Mouse (Mus musculus) heart, embryonic 13.5 days (tissue): Measurements from ENCODE around the gene Paqr9. TPM values are rescaled to one million over a fixed set of nuclear protein-coding genes. Genes with fewer than 3 reads are reported as not detected.

Source experiments
- ATAC-seq: fragments of 200-750 bp; cut with Nextera tagmentation; 2 replicates; pipeline ENCODE4 v1.8.0; 2017; ENCODE audit warnings: moderate TSS enrichment; ENCODE audit not compliant: insufficient number of reproducible peaks, low FRiP score, low TSS enrichment; ENCODE audit errors: extremely low read depth
- H3K27ac ChIP-seq: fragments of 300-500 bp; sonication (generic); replicated peaks from 2 replicates; pipeline ENCODE4 v1.5.1; 2015; ENCODE audit warnings: moderate library complexity, mild to moderate bottlenecking, inconsistent platforms
- H3K27me3 ChIP-seq: fragments of 300-500 bp; sonication (generic); replicated peaks from 2 replicates; pipeline ENCODE4 v1.6.1; 2015; ENCODE audit warnings: mild to moderate bottlenecking, inconsistent platforms
- H3K36me3 ChIP-seq: fragments of 300-500 bp; sonication (generic); 2 replicates; pipeline ENCODE4 v1.6.1; 2015; ENCODE audit warnings: mild to moderate bottlenecking, inconsistent platforms
- H3K4me1 ChIP-seq: fragments of 300-500 bp; sonication (generic); 2 replicates; pipeline ENCODE4 v1.6.1; 2015; ENCODE audit warnings: inconsistent platforms
- H3K4me2 ChIP-seq: fragments of 300-500 bp; sonication (generic); 2 replicates; pipeline ENCODE4 v1.6.1; 2015; ENCODE audit warnings: inconsistent platforms, mild to moderate bottlenecking, moderate library complexity
- H3K4me3 ChIP-seq: fragments of 300-500 bp; sonication (generic); 2 replicates; pipeline ENCODE4 v1.5.1; 2015; ENCODE audit warnings: moderate library complexity, mild to moderate bottlenecking, inconsistent platforms
- H3K9ac ChIP-seq: fragments of 300-500 bp; sonication (generic); 2 replicates; pipeline ENCODE4 v1.6.1; 2015; ENCODE audit warnings: inconsistent platforms, mild to moderate bottlenecking, moderate library complexity
- H3K9me3 ChIP-seq: fragments of 300-500 bp; sonication (generic); 2 replicates; pipeline ENCODE4 v1.6.1; 2016; ENCODE audit warnings: inconsistent platforms
- WGBS: fragments of 180-500 bp; shearing (Covaris S2); methylation state at CpG from one replicate; pipeline ENCODE4 v1.1.7; 2015; ENCODE audit warnings: mixed read lengths; 5-methylcytosine and 5-hydroxymethylcytosine counted together
- polyA plus RNA-seq: library from polyadenylated mRNA; unstranded; fragments of >200 nt; fragmentation: Nextera tagmentation; extraction: Ambion mirVana; gene quantifications from 2 replicates; pipeline ENCODE4 v1.2.1, GENCODE M21; 2015

The Paqr9 gene
- polyA plus RNA-seq, 1 experiment from 2014 or later = 0.39 TPM

DNA sequence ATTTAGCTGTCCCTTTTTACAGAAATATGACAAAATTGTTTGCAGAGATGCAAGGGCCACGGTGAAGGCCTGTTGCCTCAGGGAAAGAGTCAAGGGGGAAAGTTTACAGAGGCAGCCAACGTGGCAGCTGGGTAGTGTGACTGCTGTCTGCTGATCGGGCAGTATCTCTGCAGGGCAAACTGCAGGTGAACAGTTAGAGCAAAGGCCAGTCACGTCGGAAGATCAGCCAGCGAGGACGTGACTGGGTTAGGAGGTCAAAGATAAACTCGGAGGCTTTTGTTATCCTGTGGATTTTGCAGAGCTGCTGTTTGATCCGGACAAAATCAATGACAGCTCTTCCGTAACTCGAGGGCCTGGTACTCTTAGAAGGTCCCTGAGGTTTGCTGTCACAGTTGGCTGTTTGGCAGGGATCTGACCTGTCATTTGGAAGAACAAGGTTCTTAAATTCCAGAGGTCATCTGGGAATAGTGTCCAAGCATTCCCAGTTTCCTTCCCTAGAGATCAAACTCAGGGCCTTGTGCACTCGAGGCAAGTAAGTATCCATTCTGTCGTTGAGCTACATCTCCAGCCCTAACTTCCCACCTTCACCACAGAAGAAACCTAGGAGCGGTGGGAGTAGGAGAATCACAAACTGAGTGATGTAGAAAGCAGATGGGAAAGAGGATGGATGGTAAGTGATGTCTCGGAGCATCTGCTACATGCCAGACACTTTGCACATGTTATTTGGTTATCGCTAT lies 21.7 kb downstream of the Paqr9 start:
- WGBS = 32% methylated on average over 16 of the region's 16 CpGs
- Histone ChIP-seq H3K4me1 (peaks cover 12% of the 10 kb centered on the region; the same call in 1 of the 2 replicates), H3K36me3 (no peaks in the 10 kb centered on the region), H3K9ac (no peak overlapping the region), H3K4me3 (no peak overlapping the region), H3K9me3 (no peaks in the 10 kb centered on the region), H3K4me2 (peak overlapping the region; percentile 73), H3K27me3 (peaks cover 12% of the 10 kb centered on the region), H3K27ac (no peak overlapping the region)
- no peak for ATAC-seq

DNA sequence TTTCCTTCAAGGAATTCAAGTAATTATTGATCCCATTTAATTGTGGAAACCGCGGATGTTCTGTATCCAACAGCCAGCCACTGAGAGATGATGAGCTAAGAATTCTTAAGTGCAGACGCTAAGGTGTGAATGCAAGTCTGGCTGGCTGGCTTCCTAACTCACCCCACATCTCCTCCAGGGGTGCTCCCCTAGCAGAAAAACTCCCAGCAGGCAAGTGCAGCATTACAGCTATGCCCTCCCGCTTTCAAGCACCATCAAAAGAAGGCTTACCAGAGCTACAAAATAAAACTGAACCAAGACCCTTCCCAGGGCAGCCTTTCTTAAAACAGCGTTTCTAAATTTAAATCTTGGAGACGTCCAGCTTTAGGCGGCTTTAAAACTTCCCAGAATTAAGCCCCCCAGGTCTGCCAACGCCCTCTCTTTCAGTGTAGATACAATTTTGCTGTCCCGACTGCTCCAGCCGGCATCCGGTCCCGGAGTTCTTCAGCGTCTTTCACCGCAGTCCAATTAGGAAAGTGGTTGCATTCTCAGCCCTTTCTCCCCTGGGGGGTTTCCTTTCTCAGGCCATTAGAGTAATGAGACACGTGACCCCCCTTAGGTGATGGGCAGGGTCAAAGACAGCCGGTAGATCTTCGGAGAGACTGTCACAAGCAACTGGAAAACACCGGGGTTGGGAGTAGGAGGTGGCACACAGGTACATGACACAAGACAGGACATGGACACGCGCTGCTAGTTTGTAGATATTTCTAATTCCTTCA lies 22.5 kb downstream of the Paqr9 start:
- peak overlapping the region; percentile 73 for H3K4me2 ChIP-seq
- ATAC-seq = no peak
- 8% methylated on average over 20 of the region's 20 CpGs for WGBS
- no peaks in the 10 kb centered on the region for H3K9me3 ChIP-seq
- peaks cover 12% of the 10 kb centered on the region; the same call in 1 of the 2 replicates for H3K4me1 ChIP-seq
- peak overlapping the region; percentile 54 for H3K4me3 ChIP-seq
- 0 out of 2 replicates have a peak overlapping the region, but pooled peaks have one; percentile 20 for H3K27ac ChIP-seq
- no peaks in the 10 kb centered on the region for H3K36me3 ChIP-seq
- peaks cover 12% of the 10 kb centered on the region for H3K27me3 ChIP-seq
- peak overlapping the region; percentile 76 for H3K9ac ChIP-seq

DNA sequence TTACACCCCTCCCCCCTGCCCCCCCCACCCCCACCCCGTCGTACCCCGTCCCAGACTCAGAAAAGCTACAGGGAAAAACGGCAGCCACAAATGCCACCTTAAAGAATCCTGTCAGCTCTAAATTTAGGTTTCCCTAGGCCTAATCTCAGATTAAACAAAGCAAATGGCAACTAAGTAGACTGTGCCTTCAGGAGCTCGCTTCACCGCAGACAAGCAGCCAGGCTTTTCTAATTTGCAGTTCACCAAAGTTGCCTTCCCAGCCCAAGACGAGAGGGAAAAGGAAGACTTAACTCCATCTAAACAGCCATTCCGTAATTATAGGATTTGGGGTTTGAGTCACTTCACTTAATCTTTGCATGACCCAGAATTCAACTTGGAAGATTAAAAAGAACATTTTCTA lies 23.1 kb downstream of the Paqr9 start:
- Histone ChIP-seq H3K27ac (no peak overlapping the region), H3K36me3 (no peaks in the 10 kb centered on the region), H3K27me3 (peaks cover 12% of the 10 kb centered on the region), H3K4me1 (peaks cover 12% of the 10 kb centered on the region; the same call in 1 of the 2 replicates), H3K9ac (peak overlapping the region; percentile 76), H3K9me3 (no peaks in the 10 kb centered on the region), H3K4me2 (peak overlapping the region; percentile 73), H3K4me3 (peak overlapping the region; percentile 54; the same call in 1 of the 2 replicates)
- WGBS = 10% methylated on average over 8 of the region's 8 CpGs
- no peak for ATAC-seq

DNA sequence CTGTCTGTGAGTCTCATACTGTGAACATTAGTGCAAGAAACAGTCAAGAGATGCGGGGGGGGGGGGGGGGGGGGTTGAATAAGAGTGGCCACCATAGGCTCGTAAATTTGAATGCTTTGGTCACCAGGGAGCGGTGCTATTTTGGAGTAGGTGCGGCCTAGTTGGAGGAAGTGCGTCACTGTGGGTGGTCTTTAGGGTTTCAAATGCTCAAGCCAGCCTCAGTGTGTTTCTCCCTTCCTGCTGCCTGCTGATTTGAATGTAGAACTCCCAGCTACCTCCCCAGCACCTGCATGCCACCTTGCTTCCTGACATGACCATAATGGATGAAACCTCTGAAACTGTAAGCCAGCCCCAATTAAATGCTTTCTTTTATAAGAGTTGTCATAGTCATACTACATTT lies 26.6 kb downstream of the Paqr9 start:
- no peak overlapping the region for H3K27ac ChIP-seq
- WGBS = 78% methylated on average over 5 of the region's 5 CpGs
- H3K4me3 ChIP-seq = no peak overlapping the region
- ATAC-seq = no peak
- H3K9me3 ChIP-seq = no peaks in the 10 kb centered on the region
- H3K27me3 ChIP-seq = peaks cover 5% of the 10 kb centered on the region
- H3K9ac ChIP-seq = no peak overlapping the region
- no peaks in the 10 kb centered on the region for H3K36me3 ChIP-seq
- no peak overlapping the region for H3K4me2 ChIP-seq
- peaks cover 10% of the 10 kb centered on the region; the same call in 1 of the 2 replicates for H3K4me1 ChIP-seq

DNA sequence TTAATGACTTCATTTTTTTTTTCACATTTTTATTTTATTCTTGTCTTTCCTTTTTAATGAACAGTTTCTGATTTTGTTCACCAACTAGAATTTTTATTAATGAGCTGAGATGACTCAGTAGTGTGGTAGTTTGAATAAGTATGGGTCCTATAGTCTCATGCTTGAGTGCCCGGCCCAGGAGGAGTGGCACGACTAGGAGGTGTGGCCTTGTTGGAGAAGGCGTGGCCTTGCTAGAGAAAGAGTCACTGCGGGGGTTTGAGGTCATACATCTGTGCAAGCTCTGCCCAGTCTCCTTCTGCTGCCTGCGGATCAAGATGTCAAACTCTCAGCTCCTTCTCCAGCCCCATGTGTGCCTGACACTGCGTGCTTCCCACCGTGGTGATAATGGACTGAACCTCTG lies 28.6 kb downstream of the Paqr9 start:
- H3K4me1 ChIP-seq = no peaks in the 10 kb centered on the region
- H3K27me3 ChIP-seq = no peaks in the 10 kb centered on the region
- H3K4me3 ChIP-seq = no peak overlapping the region
- ATAC-seq = no peak
- no peak overlapping the region for H3K27ac ChIP-seq
- no peaks in the 10 kb centered on the region for H3K9me3 ChIP-seq
- no peak overlapping the region for H3K4me2 ChIP-seq
- H3K36me3 ChIP-seq = no peaks in the 10 kb centered on the region
- H3K9ac ChIP-seq = no peak overlapping the region
- WGBS = 79% methylated on average over 7 of the region's 7 CpGs

DNA sequence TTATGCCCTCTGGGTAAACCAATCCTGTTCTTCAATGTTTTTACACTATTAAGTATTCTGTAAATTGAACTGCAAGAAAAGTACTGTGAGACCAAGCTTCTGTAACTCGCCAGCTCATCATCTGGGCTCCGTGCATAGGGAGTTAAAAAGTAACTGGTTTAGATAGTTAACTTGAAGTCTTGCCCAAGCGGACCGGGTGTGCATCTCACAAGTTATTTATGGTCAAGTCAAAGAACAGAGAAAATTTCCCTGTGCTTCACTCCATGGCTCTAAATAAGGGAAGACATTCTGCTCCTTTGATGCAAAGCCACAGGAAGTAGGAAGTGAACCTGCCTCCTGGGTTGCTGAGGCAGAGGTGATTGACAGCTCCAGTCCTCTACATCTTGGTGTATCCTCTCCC lies 34.8 kb downstream of the Paqr9 start:
- 79% methylated on average over 4 of the region's 4 CpGs for WGBS
- H3K4me1 ChIP-seq = peaks cover 3% of the 10 kb centered on the region; the same call in 1 of the 2 replicates
- ATAC-seq = no peak

DNA sequence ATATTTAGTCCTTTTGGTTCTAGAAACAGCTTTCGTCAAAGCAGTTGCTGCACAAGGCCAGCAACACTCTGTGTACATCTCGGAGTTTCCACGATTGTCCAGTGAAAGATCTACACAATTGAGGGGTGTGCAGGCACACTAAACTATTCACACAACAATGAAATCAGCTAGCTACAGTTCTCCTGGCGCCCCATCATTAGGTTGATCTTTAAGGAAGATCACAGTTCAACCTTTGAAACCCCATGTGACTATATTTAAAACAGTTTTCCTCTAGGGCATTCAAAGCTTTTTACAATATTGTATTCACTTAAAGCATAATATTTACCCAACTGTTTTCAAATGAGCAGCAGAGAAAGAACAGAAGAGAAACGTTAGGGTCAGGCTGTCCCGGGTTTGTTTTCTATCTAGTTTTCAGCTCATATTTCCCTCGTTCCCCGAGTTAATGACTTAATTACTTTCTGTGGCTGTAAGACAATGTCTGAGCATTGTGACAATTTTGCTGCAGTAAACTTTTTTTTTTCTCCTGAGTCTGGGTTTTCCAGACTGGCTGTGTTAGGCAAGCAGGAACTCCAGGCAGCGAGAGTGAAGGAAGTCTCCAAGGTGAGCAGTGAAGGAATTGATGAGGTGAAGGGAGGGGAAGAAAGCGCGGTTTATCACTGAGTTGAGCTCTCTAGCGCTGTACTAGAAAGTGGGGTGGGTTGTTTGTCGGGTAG lies 38.2 kb downstream of the Paqr9 start:
- peak overlapping the region; percentile 30 for H3K4me3 ChIP-seq
- H3K9me3 ChIP-seq = no peaks in the 10 kb centered on the region
- H3K9ac ChIP-seq = peak overlapping the region; percentile 33; the same call in 1 of the 2 replicates
- H3K4me2 ChIP-seq = peak overlapping the region; percentile 64
- H3K4me1 ChIP-seq = peaks cover 3% of the 10 kb centered on the region; the same call in 1 of the 2 replicates
- 54% methylated on average over 13 of the region's 13 CpGs for WGBS
- no peak overlapping the region for H3K27ac ChIP-seq
- 0 out of 2 replicates have a peak, but pooled peaks cover 6% of the 10 kb centered on the region for H3K27me3 ChIP-seq
- no peaks in the 10 kb centered on the region for H3K36me3 ChIP-seq
- ATAC-seq = no peak

More for the DNA sequence above, 34.8 kb downstream of the Paqr9 start:
- Histone ChIP-seq H3K9ac (no peak overlapping the region), H3K36me3 (no peaks in the 10 kb centered on the region), H3K9me3 (no peaks in the 10 kb centered on the region), H3K4me3 (no peak overlapping the region), H3K27me3 (0 out of 2 replicates have a peak, but pooled peaks cover 6% of the 10 kb centered on the region), H3K4me2 (no peak overlapping the region), H3K27ac (no peak overlapping the region)

DNA sequence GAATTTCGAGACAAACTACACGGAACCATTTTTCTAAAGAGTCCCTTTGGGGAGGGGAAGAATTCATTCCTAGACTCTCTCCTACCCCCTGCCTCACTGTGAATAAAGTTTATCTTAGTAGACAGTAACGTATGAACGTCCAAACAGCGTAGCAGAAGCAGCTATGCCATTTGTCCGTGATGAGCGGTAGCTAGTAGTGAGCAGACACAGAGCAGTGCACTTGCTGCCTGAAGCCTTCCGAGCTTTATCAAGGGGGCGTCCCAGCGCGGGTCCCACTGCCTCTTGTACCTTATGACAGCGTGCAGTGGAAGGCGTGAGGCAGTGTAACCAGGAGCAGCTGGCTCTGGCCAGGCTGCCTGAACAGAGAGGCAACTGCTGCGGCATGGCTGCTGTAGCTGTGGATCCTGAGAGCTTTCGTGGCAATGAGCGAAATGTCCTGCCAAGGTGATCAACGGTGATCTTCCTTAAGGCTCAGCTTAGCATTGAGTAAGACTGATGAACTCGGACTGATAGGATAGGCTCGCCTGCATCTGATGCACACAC lies 38.8 kb downstream of the Paqr9 start:
- 37% methylated on average over 19 of the region's 19 CpGs for WGBS
- H3K9ac ChIP-seq = peak overlapping the region; percentile 33; the same call in 1 of the 2 replicates
- peak overlapping the region; percentile 30 for H3K4me3 ChIP-seq

DNA sequence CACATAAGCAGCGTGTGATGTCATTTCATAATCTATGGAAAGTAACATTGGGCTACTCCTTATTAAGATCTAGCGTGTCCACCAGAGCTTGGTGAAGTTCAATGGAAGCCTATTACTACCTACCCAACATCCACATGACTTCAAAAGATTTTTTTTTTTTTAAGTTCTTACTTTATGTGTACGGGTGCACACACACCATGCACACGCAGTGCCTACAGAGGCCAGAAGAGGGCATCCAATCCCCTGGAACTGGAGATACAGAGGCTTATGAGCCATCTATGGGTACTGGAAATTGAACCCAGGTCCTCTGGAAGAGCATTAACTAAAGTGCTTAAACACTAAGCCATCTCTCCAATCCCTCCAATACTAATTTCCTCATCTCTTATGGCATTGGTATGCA lies 39.9 kb downstream of the Paqr9 start:
- no peak overlapping the region for H3K4me3 ChIP-seq
- no peak for ATAC-seq
- WGBS = 81% methylated on average over 4 of the region's 4 CpGs

More for the DNA sequence above, 38.8 kb downstream of the Paqr9 start:
- Histone ChIP-seq H3K9me3 (no peaks in the 10 kb centered on the region), H3K27me3 (0 out of 2 replicates have a peak, but pooled peaks cover 6% of the 10 kb centered on the region), H3K27ac (no peak overlapping the region), H3K36me3 (no peaks in the 10 kb centered on the region), H3K4me1 (peaks cover 4% of the 10 kb centered on the region), H3K4me2 (peak overlapping the region; percentile 64)
- ATAC-seq = no peak

DNA sequence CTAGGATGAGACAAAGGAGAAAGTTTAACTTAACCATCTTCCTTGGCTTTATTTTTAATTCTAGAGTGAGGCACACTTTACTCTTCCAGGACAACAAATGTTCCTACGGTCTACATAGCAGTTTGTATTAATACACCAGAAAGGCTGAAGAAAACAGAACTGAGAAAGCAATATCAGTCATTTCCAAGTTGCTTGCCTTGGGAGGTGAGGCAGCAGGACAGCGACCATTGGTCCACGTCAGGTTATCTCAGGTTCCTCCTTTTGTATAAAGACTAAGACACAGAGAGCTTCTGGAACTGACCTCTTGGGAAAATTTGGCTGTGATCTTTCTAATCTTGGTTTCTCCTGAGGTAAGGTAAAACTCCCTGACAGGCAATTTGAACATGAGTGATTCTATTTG lies 43.4 kb downstream of the Paqr9 start:
- Histone ChIP-seq H3K27me3 (0 out of 2 replicates have a peak, but pooled peaks cover 6% of the 10 kb centered on the region), H3K9me3 (no peaks in the 10 kb centered on the region), H3K27ac (no peak overlapping the region), H3K36me3 (no peaks in the 10 kb centered on the region), H3K4me3 (no peak overlapping the region), H3K4me2 (no peak overlapping the region), H3K9ac (no peak overlapping the region), H3K4me1 (peaks cover 12% of the 10 kb centered on the region)
- ATAC-seq = no peak
- whole genome bisulfite sequencing = 73% methylated on average over 3 of the region's 3 CpGs

More for the DNA sequence above, 39.9 kb downstream of the Paqr9 start:
- H3K4me2 ChIP-seq = no peak overlapping the region
- 0 out of 2 replicates have a peak, but pooled peaks cover 6% of the 10 kb centered on the region for H3K27me3 ChIP-seq
- no peaks in the 10 kb centered on the region for H3K9me3 ChIP-seq
- no peaks in the 10 kb centered on the region for H3K36me3 ChIP-seq
- H3K4me1 ChIP-seq = peaks cover 12% of the 10 kb centered on the region
- H3K9ac ChIP-seq = no peak overlapping the region
- no peak overlapping the region for H3K27ac ChIP-seq
